Mouse (Mus musculus) testis, postnatal 10 days (tissue): ENCODE measurements around the gene Zfp873.
"Not testable (repeated sequence)": the region's sequence is repeated elsewhere in the genome, so short reads cannot be mapped to it uniquely, and the experiment has no call there.

Source experiments
- DNase-seq: peaks from one replicate; pipeline ENCODE4 v3.0.0; 2021; ENCODE audit warnings: low spot score

Zfp873 gene

DNA sequence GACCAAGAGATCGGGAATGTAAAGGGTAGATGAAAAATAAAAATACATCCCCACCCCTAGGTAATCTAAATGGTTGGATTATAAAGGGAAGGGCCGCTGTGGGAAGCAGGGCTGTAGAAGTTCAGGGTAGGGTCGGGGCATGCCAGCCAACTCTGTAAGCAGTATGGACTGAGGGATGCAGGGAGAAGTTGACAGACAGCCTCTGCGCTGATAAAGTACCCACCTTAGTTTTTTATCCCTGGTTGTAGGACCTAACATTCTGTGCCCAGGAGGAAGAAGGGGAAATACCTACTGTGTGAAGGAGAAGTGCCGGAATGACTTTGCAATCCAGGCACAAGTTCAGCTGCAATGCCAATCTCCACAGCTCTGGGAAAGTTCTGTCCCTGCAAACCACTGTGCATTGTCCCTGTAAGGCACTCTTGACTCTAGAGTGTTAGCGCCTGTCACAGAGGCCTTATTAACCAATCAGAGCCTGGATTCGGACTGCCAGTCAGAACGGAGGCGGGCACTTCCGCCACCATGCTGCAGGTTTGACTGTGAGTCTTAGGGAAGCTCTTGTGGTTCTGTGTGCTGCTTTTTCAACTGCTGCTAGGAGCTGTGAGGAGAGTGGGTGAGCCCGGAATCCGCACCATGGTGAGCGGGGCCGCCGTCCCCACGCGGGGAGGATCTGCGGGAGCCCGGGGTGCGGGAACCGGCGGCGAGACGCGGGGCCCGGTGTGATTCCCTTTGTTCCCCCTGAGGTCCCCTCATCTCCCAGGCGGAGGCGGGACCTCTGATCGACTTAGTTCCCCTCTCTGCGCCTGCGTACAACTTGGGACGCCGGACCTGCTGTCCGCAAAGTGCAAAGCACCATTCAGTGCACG, at the start of gene Zfp873:
Gene Zfp873 (plus strand): TSS at position 527 of the 863 bp plus-strand sequence.
- DNase-seq, result peak; percentile 95

DNA sequence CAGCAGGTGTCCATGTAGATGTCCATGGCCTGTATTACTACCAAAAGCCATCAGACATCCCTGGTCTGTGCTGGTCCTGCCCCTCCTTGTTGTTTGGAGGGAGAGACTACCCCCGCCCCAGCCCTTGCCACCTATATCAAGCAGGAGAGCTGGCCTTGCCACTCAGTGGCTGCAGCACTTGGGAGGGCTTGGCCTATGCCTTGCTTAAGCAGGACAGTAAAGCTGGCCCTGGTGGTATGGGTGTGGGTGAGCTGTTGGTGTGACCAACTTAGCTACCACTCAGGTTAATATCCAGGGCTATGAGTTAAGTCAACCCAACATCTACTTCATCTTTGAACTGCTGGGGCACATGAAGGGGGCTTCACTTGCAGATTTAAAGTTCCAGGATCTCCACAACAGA, 44.7 kb upstream of the Zfp873 start:
- not testable (repeated sequence) for DNase-seq

DNA sequence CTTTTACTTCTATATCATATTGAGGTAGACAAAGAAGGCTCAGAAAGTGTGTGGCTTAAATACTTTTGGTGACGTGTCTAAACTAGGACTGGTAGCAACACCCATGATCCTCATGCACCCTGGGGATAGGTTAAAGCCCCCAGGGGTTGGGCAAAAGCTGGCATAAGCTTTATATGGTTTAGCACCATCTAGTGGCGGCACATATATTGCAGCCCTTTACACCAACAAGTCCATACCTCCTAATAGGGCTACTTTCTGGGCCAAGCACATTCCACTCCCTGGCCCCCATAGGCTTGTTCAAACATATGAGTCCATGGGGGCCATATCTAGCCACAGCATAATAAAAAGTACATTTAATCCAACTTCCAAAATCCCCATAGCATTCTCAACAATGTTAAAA, 43.1 kb upstream of the Zfp873 start:
- peak; percentile 46 for DNase-seq

DNA sequence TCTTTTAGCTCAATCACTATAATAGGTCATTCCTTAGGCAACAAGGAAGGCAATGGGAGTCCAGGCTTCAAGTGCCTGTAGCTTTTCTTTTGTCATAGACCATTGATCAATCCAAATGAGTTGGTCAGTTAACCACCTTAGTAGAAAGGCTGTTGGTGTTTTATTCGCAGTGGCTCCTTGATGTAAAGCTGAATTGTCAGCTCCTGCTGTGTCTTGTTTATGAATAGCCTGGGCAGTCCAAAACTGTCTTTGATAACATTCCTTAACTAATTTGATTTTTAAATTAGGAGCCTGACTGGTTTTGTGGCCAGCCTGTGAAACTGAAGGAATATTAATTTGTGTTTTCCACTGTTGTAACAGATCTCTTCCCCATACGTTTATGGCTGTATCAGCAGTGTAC, 5.7 kb upstream of the Zfp873 start:
- DNase-seq, result no peak

DNA sequence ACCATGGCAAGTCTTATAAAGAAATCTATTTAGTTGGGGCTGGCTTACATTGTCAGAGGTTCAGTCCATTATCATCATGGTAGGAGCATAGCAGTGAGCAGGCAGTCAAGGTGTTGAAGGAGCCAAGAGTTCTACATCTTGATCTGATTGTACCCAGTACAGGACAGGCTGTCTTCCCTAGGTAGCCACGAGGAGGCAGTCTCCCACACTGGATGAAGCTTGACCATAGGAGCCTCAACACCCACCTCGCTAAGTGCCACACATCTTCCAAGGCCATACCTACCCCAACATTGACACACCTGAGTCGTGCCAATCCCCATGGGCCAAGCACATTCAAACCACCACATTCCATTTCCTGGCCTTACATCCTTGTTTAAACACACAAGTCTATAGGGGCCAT, 1.3 kb upstream of the Zfp873 start:
- DNase-seq, result no peak

DNA sequence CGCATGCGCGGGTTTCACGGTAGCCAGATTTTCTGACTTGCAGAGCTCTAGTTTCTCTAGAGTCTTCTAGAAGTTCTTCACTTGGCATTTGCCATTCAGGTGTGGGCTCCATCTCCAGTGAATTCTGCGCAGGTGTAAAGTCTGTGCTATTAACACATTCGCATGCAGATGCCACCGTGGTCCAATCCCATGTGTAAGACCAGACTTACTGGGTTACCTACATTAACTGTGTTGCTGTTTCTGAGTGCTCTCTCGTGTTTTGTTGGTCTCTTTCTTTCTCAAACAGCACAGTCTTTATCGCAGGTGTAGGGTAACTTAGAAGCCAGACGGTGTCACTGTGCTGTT, 509 bp downstream of the Zfp873 start:
- DNase-seq, result not testable (repeated sequence)

DNA sequence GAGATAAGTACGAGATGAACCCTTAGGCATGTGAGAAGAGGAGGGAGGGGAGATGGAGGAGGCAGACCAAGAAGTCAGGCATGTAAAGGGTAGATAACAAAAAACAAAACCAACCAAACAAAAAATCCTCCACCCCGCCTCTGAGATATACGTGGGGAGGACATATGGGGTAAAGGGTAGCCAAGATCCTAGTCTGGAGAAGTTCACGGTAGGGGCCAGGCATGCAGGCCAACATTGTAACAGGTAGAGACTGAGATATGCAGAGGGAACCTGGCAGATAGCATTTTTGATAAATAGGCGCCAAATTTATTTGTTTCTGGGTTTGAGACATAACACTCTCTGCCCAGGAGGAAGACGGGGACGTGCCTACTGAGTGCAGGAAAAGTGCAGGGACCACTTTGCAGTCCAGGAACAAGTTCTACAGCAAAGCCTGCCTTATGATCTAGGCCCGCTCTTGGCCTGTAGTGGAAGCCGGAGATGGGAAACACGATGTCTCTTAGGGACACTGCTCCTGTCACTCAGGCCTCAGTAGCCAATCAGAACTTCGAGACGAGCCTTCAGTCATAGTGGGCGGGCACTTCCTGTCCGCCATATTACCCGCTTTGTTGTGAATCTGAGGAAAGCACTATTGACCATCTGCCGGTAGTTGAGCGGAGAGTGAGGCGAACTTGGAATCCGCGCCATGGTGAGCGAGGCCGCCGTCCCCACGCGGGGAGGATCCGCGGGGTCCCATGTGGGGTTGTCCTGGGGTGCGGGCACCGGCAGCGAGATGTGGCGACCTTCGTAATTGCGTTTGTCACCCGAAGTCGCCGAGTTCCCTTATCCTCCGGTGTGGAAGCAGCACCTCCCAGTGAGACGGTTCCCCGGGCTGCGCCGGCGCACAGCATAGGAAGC, 35.1 kb downstream of the Zfp873 start, which contains the start of gene BC024063:
Gene BC024063 (plus strand): TSS at position 626 of the 894 bp plus-strand sequence.
- peak; percentile 76 for DNase-seq

DNA sequence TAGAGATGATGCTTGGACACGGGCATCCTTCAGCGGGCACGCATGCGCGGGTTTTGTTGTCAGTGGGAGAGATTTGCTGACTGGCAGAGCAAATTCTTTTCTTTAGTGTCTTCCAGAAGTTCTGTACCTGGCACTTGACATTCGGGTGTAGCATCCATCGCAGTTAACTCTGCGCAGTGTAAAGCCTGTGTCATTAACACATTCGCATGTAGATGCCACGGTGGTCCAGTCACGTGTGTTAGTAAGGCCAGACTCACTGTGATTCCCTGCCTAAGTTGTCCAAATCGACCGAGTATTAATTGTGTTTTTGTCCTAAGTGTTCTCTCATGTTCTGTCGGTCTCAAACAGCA, 35.7 kb downstream of the Zfp873 start:
- DNase-seq, result not testable (repeated sequence)
